Mouse (Mus musculus) left cerebral cortex, postnatal 25 days (tissue): Measurements from ENCODE around the gene St8sia1. TPM values are rescaled to one million over a fixed set of nuclear protein-coding genes. Genes with fewer than 3 reads are reported as not detected.
"Not testable (repeated sequence)": the region's sequence is repeated elsewhere in the genome, so short reads cannot be mapped to it uniquely, and the experiment has no call there.

Experiments
- DNase-seq, 2 experiments: peaks; one replicate each; pipeline ENCODE4 v3.0.0; 2022; ENCODE audit warnings: low spot score in 2 of 2, mixed read lengths in 1 of 2
- intact Hi-C: fragments of 180-260 bp; cut with DNase I; formaldehyde crosslinking; loops from one replicate; pipeline ENCODE4 v1.15.1; 2025
- total RNA-seq, 2 experiments: library from RNA; stranded (reverse); gene quantifications; 2 replicates each; pipeline ENCODE4 v1.2.3; 2021

The St8sia1 gene
- total RNA-seq, 2 experiments from 2014 or later: 22.2 to 27.1 TPM

GRCm38 (mm10) chr6:142985561-142986238 is 21.4 kb upstream of the St8sia1 start:
- DNase-seq, intact Hi-C loops: not testable (repeated sequence)

DNA sequence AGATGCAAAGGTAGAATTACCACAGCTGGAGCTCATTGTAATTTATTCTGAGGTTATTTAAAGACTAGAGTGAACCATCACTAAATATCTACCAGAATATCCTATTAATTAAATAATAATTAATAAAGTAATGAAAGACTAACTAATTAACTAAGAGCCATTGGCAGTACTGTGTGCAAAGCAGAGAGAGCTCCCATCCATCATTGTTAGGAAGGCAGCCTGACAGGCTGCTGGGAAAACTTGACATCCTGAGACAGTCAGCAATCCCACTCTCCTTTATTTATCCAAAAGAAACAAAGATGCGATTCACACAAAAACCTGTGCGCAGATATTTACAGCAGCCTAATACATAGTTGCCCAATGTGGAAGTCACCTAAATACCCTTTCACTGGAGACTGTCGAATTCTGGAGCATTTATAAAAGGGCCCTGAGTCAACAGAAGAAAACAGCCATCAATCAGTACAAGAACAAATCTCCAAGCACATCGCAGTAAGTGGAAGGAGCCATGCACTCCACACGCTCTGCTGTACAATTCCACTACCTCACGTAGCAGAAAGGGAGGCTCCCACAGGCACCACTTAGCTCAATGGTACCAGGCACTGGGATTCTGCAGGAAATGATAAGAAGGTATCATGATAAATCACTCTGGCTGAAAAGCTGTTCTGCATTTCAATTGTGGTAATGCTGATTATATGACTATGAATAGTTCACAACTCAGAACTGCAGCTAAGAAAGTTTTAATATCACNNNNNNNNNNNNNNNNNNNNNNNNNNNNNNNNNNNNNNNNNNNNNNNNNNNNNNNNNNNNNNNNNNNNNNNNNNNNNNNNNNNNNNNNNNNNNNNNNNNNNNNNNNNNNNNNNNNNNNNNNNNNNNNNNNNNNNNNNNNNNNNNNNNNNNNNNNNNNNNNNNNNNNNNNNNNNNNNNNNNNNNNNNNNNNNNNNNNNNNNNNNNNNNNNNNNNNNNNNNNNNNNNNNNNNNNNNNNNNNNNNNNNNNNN is 15.7 kb upstream of the St8sia1 start:
- intact Hi-C loops: no loop called here
- no peak for DNase-seq

DNA sequence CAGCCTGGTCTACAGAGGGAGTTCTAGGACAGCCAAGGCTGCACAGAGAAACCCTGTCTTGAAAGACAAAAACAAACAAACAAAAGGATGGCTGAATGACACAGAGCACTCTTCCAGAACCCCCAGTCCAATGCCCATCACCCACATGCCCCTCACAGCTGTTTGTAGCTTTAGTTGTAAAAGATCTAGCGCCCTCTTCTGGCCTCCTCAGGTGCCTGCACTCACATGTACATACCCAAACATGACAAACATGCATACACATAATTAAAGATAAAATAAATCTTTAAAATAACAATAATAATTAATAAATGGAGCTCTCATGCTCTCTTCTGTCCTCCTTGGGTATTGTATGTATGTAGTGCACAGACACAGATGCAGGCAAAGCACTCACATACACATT is 13.0 kb upstream of the St8sia1 start:
- no peak for DNase-seq
- intact Hi-C loops: no loop called here

DNA sequence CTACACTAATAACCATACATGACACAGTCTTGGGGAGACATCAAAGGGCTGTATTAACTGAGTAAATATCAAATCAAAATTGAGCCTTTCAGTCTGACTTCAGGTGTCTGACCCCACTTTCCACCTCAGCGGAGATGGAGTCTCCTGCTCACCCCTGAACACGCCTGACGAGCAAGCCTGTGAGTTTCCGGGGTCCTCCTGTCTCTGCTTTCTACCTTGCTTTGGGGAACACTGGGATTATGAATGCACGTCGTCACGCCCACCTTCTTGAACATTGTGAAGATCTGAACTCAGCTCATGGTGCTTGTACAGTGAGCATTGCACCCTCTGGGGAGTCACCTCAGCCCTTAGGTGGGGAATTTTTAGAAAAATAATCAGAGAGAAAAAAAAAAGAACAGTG is 9.0 kb upstream of the St8sia1 start:
- DNase-seq: no peak
- intact Hi-C loops: no loop called here

- no peak for DNase-seq
- intact Hi-C loops: no loop called here
Observed at GRCm38 (mm10) chr6:142972205-142972604, 8.0 kb upstream of the St8sia1 start.

GRCm38 (mm10) chr6:142967407-142967806 is 3.2 kb upstream of the St8sia1 start:
- DNase-seq: no peak
- intact Hi-C loops: loop anchor here (10.0 kb wide), 1 partner anchor 443 kb away; no protein-coding TSS in a partner anchor

DNA sequence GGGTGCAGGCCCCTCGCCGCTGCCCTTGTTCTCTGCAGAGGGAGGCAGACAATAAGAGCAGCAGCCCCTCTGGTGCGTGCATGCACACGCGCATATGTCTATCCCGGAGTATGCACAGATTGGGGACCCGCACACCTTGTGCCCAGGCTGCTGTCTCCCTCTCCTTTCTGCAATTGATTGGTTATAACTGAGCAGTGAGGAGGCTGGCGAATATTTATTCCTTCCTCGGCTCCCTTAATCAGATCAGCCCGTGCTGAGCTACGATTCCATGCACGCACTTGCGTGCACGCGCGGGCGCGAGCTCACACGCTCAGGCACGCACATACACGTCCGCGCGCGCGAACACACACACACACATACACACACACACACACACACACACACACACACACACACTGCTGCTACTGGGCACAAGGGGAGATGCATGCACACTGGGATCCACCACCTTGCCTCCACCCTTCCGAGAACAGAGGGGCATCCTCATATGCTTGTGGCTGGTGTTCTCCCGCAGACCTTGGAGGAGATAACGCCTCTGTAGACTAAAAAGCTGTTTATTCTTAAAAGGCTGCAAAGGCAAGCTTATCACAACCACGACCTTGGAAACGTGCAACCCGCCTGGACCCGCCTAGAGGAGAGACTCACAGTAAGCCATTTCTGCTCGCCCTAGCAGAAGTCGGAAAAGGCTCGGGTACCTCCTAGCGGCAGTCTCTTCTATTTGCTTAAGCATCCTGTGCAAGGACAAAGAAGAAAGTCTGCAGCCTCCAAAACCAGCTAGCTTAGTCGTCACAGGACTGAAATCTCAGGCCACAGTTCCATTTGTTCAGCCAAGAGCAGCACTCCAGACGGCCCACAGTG is 506 bp upstream of the St8sia1 start:
- intact Hi-C loops: loop anchor here (1.0 to 10.0 kb wide), 6 partner anchors 36 to 440 kb away; partner anchors contain the start of gene Cmas
- DNase-seq: peak; percentile 86 to 94

DNA sequence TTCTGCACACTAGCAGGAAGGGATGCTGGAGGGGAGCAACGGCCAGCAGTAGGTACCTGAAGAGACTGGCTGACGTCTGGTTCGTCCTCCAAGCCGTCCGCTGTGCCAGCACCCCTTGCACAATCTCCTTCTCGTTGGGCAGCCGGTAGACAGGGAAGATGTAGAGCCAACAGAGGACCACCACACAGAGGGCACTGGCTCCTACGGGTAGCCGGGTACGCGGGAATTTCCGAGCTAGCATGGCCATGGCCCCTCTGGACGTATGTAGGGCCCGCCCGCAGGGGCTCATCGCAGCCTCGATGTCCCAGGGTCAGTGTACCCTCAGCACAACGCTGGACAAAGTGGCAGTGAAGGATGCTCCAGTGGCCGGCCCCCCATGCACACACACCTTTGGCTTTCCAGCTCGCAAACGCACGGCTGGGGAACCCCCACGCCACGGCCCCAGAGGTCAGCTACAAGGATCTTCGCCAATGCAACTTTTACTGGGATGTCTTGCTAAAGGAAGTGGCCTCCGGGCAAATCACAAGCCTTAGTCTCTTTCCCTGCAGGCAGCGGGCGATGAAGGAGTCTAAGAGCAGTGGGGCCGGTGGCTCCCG is 674 bp downstream of the St8sia1 start:
- intact Hi-C loops: loop anchor here (1.0 to 10.0 kb wide), 6 partner anchors 14 to 439 kb away; partner anchors contain the start of gene Cmas
- peak in 1 of 2 experiments; percentile 26 for DNase-seq

DNA sequence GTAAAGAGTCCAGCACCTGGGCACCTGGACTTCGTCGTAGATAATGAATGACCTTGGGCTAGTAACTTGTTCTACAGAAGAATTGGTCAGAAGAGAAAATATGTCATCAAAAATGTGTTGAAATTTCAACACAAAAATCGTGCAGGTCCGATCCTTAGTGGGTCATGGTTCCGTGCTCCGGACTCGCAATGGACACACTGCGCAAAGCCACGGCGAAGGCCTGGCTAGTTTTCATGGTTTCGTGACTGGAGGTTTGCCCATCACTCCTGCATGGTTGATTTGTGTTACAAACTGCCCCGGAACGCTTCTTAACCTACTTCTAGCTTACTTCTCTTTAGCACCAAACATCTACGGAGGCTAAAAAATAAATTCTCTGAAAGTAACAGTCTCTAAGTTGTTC is 1.4 kb downstream of the St8sia1 start:
- intact Hi-C loops: loop anchor here (1.0 to 10.0 kb wide), 4 partner anchors 14 to 438 kb away; no protein-coding TSS in a partner anchor
- DNase-seq: no peak

GRCm38 (mm10) chr6:142962476-142962875 is 1.8 kb downstream of the St8sia1 start:
- intact Hi-C loops: loop anchor here (5.0 to 10.0 kb wide), 3 partner anchors 85 to 438 kb away; no protein-coding TSS in a partner anchor
- no peak for DNase-seq

DNA sequence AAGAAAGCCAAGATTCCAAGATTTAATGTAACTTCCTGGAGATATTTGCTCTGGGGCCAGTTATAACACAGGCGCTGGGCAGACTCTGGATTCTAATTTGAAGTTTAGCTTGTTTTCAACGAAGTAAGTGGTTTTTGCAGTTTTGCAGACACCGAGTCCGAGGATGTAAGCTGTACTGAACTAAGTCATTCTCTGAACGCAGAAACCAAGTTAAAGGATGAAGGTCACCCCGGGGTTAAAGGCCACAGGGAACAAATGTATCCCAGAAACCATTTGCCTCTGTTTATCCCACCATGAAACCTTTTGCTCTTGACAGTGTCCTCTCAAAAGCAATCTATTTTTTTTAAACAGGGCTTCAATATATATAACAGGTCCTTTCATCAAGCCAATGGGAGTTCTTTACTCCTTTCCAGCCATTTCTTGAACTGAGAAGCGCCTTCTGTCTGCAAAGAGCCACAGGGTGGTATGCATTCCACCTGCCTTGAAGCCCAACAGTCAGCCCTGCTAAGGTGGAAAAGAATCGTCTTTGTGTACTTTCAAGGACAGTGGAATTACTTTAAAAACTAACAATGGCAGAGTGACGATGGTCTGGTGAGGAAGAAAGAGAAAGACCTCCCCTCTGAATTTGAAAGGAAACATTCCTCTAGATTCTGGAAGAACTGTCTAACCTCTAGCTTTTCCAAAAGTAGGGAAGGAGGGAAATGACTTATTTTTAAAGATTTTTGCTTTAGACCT is 2.4 kb downstream of the St8sia1 start:
- intact Hi-C loops: loop anchor here (5.0 to 10.0 kb wide), 3 partner anchors 85 to 437 kb away; no protein-coding TSS in a partner anchor

GRCm38 (mm10) chr6:142956556-142956955 is 7.7 kb downstream of the St8sia1 start:
- no peak for DNase-seq
- intact Hi-C loops: no loop called here

More for the DNA sequence above, 2.4 kb downstream of the St8sia1 start:
- no peak for DNase-seq

DNA sequence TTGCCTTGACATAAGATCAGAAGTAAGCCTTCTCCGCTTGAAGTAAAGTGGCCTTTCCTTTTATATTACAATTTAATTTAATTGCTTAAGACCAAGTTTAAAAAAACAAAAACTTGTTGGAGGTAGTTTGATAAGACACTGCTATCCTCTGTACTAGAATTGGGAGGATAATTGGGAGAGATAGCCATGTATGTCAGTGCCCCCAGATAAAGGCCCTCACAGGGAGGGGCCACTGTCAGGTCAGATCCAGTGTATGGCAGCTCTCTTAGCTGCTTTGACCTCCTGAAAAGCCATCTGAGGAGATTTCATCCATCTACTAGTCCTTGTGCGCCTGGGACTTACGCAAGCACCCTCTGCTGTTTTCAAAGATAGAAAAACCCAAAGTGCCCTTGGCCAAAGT is 9.0 kb downstream of the St8sia1 start:
- no peak for DNase-seq
- intact Hi-C loops: no loop called here

DNA sequence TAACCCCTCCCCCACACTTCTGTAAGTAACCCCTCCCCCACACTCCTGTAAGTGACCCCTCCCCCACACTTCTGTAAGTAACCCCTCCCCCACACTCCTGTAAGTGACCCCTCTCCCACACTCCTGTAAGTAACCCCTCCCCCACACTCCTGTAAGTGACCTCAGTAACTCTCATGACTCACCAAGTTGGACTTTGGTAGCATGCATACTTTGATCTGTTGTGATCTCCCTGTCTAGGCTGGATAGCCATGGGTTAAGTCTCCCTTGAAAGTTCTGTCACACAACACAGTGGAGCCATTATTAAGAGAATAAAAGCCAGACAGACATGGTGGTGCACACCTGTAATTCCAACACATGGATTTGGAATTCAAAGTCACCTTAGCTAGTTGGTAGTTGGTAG is 11.1 kb downstream of the St8sia1 start:
- intact Hi-C loops: no loop called here
- DNase-seq: no peak

DNA sequence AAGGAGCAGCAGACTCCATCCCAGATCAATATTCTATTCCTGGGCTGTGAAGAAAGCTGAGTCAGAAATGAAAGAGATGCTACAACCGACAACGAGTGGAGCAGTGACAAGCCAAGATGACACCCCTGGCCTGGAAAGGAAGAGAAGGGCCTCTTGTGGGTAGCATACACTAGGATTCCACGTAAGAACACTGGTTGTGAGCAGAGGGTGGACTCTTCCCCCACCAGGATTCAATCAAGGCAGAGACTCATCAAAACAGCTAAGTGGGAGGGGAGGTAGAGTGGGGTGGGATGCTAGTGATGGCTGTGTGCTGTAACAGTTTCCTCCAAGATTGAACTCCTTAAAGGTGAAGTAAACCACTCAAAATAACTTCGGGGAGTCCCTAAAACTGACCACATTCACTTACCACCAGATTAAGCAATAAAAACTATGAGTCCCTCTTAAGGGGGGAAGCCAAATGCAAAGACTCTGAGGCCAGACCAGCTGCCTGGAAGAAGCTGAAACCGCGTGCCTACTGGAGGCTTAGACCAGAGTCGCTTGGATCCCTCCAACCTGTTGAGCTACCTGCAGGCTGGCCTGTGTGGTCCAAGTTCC is 11.8 kb downstream of the St8sia1 start:
- no peak for DNase-seq
- intact Hi-C loops: no loop called here

- DNase-seq: no peak
- intact Hi-C loops: no loop called here
Observed at GRCm38 (mm10) chr6:142951564-142952308, 12.5 kb downstream of the St8sia1 start.

DNA sequence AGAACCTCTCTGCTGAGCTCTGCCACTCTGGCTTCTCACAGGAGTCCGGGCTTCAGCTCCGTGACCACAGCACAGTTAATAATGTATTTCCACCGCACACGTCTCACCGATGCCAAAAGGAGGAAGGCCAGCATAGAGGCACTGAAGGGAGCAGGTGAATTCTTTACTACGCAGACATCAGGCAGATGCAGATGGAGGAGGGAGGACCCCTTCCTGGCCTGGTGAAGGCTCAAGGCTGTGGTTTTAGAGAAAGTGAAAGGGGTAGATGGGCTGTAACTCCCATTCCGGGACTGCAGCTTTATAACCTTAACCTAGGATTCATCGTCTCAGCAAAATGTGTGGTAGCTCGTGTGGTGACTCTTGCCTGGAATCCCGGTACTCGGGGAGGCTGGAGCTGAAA is 13.9 kb downstream of the St8sia1 start:
- intact Hi-C loops: no loop called here
- no peak for DNase-seq
